ENCODE assay signal across 28 mouse cellular contexts in the genomic region with DNA sequence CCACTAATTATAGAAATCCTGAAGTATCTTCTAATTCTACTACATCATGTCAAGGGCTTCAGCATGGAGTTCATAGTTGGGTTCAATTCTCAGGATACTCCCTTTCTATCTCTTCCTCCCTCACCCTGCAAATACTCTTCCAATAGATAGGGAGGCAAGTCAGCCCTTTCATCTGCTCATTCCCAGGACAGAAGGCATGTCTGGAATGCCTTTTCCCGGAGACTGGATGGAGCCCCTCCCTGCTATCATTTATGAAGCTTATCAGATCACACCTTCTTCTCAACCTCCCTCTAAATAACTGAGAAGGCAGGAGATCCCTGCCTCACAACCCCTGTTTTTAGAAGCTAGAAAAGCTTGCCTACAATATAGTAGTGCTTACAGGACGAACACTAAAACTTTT.
DNase-seq lines count a peak whose midpoint lies in the region; ATAC-seq and TF ChIP-seq lines count a peak whose summit lies in the region.
"Had no signal": no experiment of that assay in that cellular context is flagged by ENCODE, and none has a peak within 500 bp of the region (broad histone marks: within the 10 kb centered on the region; RNA-seq: fewer than 3 reads in every experiment).

No protein-coding gene starts in this region.

- H3K9ac ChIP-seq in heart, embryonic 13.5 days: no peak overlapping the region
- no peak overlapping the region for H3K9ac ChIP-seq in lung, embryonic 14.5 days
- no peak overlapping the region for H3K9ac ChIP-seq in hindbrain, embryonic 14.5 days
- H3K9ac ChIP-seq: embryonic facial prominence, embryonic 13.5 days; forebrain, embryonic 12.5 days; forebrain, embryonic 15.5 days; heart, embryonic 12.5 days; hindbrain, embryonic 15.5 days had no signal

- no peak overlapping the region for H3K4me3 ChIP-seq in heart, embryonic 13.5 days
- H3K4me3 ChIP-seq in lung, embryonic 14.5 days (ENCODE audit: low read depth, low read length): no peak overlapping the region
- no peak overlapping the region for H3K4me3 ChIP-seq in hindbrain, embryonic 14.5 days (replicated peaks; ENCODE audit: low read length)
- H3K4me3 ChIP-seq: embryonic facial prominence, embryonic 10.5 days; embryonic facial prominence, embryonic 13.5 days; erythroblast, embryonic 14.5 days; forebrain, embryonic 12.5 days; forebrain, embryonic 15.5 days; heart, embryonic 12.5 days; hindbrain, embryonic 15.5 days had no signal

- TF ChIP-seq CTCF in lung, embryonic 14.5 days (IDR thresholded peaks at IDR 0.05; ENCODE audit: low read depth): no peak

- no peaks in the 10 kb centered on the region for H3K9me3 ChIP-seq in heart, embryonic 13.5 days
- no peaks in the 10 kb centered on the region for H3K9me3 ChIP-seq in lung, embryonic 14.5 days (ENCODE audit: low read depth, low read length)
- no peaks in the 10 kb centered on the region for H3K9me3 ChIP-seq in hindbrain, embryonic 14.5 days (ENCODE audit: control insufficient read depth, low read length)
- H3K9me3 ChIP-seq: embryonic facial prominence, embryonic 10.5 days; embryonic facial prominence, embryonic 13.5 days; forebrain, embryonic 12.5 days; forebrain, embryonic 15.5 days; G1E; heart, embryonic 12.5 days; hindbrain, embryonic 15.5 days had no signal

- WGBS in heart, embryonic 13.5 days: 23% methylated on average over 2 of the region's 2 CpGs
- 28% methylated on average over 2 of the region's 2 CpGs for WGBS in lung, embryonic 14.5 days
- WGBS in hindbrain, embryonic 14.5 days: 61% methylated on average over 2 of the region's 2 CpGs

- H3K27ac ChIP-seq in heart, embryonic 13.5 days (replicated peaks): peak overlapping the region; percentile 42; the same call in 1 of the 2 replicates
- no peak overlapping the region for H3K27ac ChIP-seq in lung, embryonic 14.5 days (ENCODE audit: low read depth)
- H3K27ac ChIP-seq in hindbrain, embryonic 14.5 days: no peak overlapping the region
- H3K27ac ChIP-seq: embryonic facial prominence, embryonic 10.5 days; embryonic facial prominence, embryonic 13.5 days; forebrain, embryonic 12.5 days; forebrain, embryonic 15.5 days; hindbrain, embryonic 15.5 days had no signal

- H3K4me2 ChIP-seq in heart, embryonic 13.5 days: no peak overlapping the region
- H3K4me2 ChIP-seq in lung, embryonic 14.5 days: no peak overlapping the region
- no peak overlapping the region for H3K4me2 ChIP-seq in hindbrain, embryonic 14.5 days (replicated peaks)
- H3K4me2 ChIP-seq: embryonic facial prominence, embryonic 13.5 days; forebrain, embryonic 12.5 days; forebrain, embryonic 15.5 days; heart, embryonic 12.5 days; hindbrain, embryonic 15.5 days had no signal

- peak; percentile 83 for DNase-seq in heart, adult 11 months
- DNase-seq in heart, postnatal 4 days: no peak
- no peak for DNase-seq in heart, postnatal 10 days
- no peak for DNase-seq in lung, embryonic 14.5 days
- DNase-seq in lung, postnatal 10 days: no peak
- DNase-seq in hindbrain, embryonic 14.5 days (ENCODE audit: low spot score): no peak
- no peak for DNase-seq in kidney, adult 11 months
- DNase-seq: adrenal gland, adult 8-10 months; adrenal gland, postnatal 25 days; cerebellum, adult 11-12 months; cerebellum, adult 8-10 months; cerebellum, postnatal 10 days; cerebellum, postnatal 36 days; embryo, embryonic 11 days; gastrocnemius, postnatal 25 days; heart, postnatal 36 days had no signal

- H3K4me1 ChIP-seq in heart, embryonic 13.5 days: peaks cover 8% of the 10 kb centered on the region
- no peaks in the 10 kb centered on the region for H3K4me1 ChIP-seq in lung, embryonic 14.5 days (ENCODE audit: insufficient read depth)
- H3K4me1 ChIP-seq in hindbrain, embryonic 14.5 days (replicated peaks; ENCODE audit: control insufficient read depth, insufficient read depth, low read length): no peaks in the 10 kb centered on the region
- H3K4me1 ChIP-seq: embryonic facial prominence, embryonic 10.5 days; embryonic facial prominence, embryonic 13.5 days; forebrain, embryonic 12.5 days; forebrain, embryonic 15.5 days; hindbrain, embryonic 15.5 days had no signal

- no peak for ATAC-seq in heart, embryonic 13.5 days (ENCODE audit: extremely low read depth, insufficient number of reproducible peaks, low FRiP score, low TSS enrichment)
- ATAC-seq in lung, embryonic 14.5 days (ENCODE audit: insufficient read depth): peak; percentile 52; the same call in 1 of the 2 replicates
- ATAC-seq in hindbrain, embryonic 14.5 days (ENCODE audit: low FRiP score): no peak
- ATAC-seq: activated CD4-positive, CD25-positive, alpha-beta regulatory T cell, adult 4 months; forebrain, embryonic 15.5 days; intestine, postnatal 0 days; Patski had no signal

- H3K36me3 ChIP-seq in heart, embryonic 13.5 days: no peaks in the 10 kb centered on the region
- H3K36me3 ChIP-seq in lung, embryonic 14.5 days (ENCODE audit: insufficient read depth): no peaks in the 10 kb centered on the region
- no peaks in the 10 kb centered on the region for H3K36me3 ChIP-seq in hindbrain, embryonic 14.5 days (replicated peaks; ENCODE audit: control insufficient read depth, insufficient read depth)
- H3K36me3 ChIP-seq: embryonic facial prominence, embryonic 10.5 days; embryonic facial prominence, embryonic 13.5 days; forebrain, embryonic 12.5 days; forebrain, embryonic 15.5 days; G1E; heart, embryonic 12.5 days; hindbrain, embryonic 15.5 days had no signal

- intact Hi-C loops in heart, postnatal 10 days (cut with DNase I): no loop called here

- H3K27me3 ChIP-seq in heart, embryonic 13.5 days (replicated peaks): no peaks in the 10 kb centered on the region
- no peaks in the 10 kb centered on the region for H3K27me3 ChIP-seq in lung, embryonic 14.5 days (ENCODE audit: insufficient read depth, low read length)
- H3K27me3 ChIP-seq in hindbrain, embryonic 14.5 days (ENCODE audit: control insufficient read depth, insufficient read depth, low read length): no peaks in the 10 kb centered on the region
- H3K27me3 ChIP-seq: embryonic facial prominence, embryonic 13.5 days; forebrain, embryonic 12.5 days; forebrain, embryonic 15.5 days; heart, embryonic 12.5 days; hindbrain, embryonic 15.5 days; Patski had no signal
